Mouse (Mus musculus): Measurements from ENCODE around the gene Otogl.
A peak's percentile ranks its signal among the peaks of the same experiment; 100 is the strongest.
"Not testable (repeated sequence)": the region's sequence is repeated elsewhere in the genome, so short reads cannot be mapped to it uniquely, and the experiment has no call there.

The Otogl gene

DNA sequence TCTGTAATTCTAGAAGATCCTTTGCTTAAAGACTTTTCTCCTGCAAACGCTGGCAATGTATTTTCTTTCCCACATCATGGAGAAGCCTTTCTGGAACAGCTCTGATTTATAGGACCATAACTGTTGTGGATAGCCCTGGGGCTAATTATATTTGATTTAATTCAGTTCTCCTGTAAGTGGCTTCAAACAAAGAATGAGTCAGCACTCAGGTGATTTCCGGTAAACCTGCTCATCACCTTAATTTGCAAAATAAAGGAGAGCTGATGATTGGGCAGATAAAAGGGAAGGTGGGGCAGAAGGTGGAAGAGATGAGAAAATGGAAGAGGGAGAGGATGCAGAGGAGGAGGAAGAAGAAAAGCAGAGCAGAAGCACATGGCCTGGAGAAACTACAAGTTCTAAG is 107.6 kb downstream of the Otogl start:
- DNase-seq, result not testable (repeated sequence)

DNA sequence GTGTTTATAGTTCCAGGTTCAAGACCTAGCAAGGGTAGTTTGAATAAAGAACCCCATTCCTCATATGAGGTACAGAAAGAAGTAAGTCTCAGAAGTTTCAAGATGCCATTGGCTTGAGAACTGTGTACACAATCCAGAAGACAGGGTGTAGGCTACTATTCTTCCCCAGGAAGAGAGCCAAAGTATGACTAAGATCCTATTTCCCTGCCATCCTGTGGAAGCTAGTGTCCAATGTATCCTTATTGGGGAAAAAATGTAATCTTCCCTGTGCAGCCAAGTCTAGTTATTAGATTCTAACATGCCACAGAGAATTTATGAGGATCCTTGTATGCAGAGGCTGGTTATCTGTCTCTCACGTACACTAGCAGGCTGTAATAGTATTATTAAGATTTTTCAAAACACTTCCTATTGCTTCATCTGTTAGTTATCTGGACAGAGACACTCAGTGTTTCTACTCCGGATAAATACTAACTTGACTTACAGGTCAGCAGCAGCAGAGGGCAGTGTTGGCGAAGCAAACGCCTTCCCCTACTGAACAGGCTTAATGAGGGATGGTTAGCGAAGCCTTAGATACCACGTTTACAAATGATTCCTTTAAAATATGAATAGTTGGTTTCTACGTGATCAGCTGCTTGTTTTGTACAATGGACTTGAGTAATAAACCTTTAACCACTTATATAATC is 112.1 kb downstream of the Otogl start:
- peak; percentile 59 for DNase-seq

DNA sequence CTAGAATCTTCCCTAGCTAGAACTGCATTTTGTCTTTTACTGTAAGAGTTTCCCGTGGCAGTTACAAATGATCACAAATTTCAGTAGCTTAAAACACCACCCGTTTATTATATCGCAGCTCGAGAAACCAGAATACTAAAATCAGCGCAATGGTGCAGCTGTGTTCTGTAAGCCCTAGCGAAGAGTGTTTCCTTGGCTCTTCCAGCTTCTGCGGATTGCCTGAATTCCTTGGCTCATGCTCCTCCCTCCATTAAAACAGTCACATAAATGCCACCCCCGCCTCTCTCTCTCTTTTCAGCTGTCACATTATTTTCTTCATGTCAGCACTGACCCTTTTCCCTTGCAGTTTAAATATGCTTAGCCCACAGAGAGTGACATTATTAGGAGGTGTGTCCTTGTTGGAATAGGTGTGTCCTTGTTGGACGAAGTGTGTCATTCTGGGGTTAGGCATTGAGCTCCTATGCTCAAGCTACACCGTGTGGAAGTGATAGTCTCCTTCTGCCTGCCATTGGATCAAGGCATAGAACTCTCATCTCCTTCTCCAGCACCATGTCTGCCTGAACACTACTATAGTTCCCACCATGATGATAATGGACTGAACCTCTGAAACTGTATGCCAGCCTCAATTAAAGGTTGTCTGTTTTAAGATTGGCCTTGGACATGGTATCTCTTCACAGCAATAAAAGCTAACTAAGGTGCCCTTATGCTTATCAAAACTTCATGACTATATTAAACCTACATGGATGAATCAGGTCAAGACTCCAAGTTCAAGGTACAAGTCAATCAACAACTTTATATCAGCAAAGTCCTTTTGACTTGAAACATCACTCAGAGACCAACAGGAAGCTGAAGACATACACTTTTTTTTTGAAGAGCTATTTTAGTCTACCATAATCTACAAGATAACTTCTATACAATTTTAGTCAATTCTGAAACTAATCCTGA is 116.8 kb downstream of the Otogl start:
- DNase-seq, result no peak

DNA sequence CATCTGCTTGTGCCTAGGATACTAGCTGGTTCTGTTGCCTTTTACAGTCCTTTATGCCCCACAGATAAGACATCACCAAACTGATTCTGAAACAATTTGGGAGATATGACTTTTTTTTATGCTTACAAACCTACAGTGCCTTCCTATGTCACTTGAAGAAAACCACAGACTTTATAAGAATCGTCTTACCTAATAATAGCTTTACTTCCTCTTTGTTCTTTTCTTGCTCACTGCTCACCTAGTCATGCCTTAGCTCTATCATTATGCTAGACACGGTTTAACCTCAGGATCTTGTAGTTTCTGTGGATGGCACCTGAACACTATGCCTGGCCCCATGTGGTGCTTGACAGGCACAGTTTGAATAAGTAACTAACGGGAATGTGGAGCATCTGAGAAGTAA is 119.4 kb downstream of the Otogl start:
- no peak for DNase-seq

DNA sequence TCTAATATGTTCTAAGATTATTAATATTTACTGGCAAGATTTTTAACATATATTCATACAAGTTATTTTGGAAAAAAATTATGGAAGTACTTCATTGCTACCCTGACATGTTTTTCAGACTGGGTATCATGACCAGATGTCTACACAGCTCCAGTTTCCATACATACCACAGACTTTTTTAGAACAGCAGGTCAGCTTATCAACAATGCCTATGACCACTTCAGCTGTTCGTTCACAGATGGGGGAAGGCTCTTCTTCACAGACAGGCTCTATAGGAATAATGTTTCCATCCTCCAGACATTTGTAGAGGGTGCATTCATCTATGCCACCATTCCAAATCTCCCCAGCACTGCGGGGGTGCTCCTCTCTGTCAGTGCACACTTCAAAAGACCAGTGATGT is 132.4 kb downstream of the Otogl start:
- DNase-seq, result no peak

DNA sequence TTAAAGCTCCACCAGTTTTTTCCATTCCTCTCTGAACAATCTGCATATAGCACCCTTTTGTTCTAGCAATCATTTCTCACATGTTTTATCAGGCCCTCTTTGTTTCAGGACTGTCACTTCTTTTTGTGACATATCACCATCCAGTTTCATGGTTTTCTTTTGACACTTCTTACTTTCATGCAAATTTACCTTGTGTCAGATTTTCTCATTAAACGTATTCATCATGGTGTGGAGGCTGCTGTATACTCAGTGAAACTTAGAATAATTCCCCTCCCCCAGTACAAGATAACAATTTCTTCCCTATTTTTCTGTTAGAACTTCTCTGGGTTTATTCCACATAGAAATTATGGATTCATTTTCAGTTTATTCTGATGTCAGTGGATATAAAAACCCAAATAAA is 152.3 kb downstream of the Otogl start:
- no peak for DNase-seq

DNA sequence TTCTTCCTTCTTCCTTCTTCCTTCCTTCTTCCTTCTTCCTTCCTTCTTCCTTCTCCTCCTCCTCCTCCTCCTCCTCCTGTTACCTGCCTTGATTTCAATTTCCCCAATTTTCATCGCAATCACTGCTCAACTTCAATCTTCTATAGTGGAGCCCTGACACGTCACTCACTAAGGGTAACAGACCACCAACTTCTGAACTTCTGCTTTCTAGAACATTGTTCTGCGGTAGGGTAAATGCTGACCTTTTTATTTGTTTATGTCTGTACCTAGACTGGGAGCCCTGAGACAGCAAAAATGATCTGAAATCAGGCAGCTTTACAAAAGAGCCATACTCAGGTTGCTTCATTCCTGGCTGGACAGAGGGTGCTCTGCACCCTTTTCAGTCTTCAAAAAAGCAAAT is 158.5 kb downstream of the Otogl start:
- DNase-seq, result no peak

DNA sequence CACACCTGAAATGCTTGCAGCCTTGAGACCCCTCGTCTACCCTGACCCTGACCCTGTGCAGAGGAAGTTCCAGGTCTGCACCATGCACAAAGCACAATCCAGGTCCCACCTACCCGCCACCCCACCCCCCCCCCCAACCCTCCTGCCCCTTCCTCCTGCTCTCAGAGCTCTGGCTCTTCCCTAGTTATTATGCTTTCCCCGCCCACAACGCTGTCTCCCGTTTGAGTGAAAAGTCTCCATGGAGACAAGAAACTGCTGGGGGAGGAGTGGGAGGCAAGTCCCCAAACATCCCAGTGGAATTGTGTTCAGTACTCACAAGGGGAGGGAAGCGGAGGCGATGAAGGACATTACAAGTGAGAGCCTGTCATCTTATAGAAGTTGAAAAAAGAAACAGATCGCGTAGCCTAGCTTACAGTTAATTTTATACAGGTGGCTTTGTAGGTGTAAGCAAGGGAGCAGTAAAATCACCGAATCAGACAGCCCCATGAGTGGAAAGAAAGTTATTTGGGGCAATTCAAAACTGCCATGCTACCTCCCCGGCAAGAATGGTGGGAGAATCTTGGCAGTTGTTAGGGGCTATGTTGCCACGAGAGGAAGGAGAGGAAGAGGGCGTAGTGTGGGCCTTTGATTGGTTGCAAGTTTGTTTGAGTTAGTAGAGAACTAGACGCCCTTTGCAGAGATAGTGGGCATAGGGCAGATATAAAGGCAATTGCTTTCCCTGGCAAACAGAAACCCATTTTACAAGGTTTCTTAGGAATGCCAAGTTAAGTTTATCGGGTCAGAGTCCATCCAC is 159.4 kb downstream of the Otogl start:
- peak; percentile 4 for DNase-seq

DNA sequence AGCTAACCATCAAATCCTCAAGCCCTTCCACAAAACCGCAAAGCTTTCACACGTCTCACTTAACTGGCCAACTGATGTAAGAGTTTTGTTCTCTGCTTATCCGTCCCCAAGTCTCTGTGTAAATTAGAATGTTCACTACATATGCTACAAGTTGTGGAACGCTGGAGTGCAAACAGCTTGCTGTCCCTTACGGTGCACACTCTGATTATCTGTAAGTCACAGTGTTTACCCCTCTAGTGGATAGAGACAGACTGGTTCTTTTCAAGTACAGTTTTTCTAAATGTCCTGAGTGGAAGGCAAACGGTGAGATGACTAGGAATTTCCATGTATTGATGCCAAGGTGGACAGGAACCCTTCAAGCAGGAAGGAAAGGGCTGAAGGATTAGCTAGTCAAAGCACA is 160.0 kb downstream of the Otogl start:
- DNase-seq, result no peak

DNA sequence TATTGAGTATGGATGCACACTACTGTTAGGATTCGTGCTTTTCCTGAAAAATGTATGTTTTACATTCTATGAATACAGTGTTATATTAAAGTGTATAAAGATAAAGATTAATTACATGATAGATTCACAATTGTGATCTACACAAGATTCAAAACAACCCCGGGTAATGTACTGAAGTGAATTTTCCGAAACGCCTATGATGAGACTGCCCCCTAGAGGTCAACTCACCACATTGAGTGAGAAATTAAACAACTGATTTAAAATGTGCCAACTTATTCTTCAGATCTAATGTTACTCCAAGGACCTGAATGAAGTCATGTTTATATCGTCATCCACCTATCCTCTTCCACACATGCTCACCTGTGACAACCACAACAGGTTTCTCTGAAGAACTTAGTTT is 164.4 kb downstream of the Otogl start:
- DNase-seq, result peak; percentile 10

DNA sequence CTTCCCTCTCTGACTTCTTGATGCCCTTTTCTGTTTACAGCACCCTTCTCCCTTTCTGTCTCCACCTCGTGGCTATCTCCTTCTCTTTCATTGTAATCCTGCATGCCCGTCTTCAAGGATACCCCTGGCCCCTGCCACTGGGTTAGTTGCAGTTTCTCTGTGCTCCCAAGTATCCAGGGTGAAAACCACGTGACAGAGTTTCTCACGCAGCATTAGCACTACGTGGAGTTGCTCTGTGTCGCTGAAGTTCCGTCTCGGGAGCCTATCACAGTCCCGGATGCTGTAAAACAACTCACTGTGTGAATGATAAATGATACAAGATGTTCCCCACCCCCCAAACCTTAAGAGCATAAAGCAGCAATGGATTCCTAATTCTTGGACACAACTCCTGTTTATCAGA is 165.2 kb downstream of the Otogl start:
- DNase-seq, result no peak

DNA sequence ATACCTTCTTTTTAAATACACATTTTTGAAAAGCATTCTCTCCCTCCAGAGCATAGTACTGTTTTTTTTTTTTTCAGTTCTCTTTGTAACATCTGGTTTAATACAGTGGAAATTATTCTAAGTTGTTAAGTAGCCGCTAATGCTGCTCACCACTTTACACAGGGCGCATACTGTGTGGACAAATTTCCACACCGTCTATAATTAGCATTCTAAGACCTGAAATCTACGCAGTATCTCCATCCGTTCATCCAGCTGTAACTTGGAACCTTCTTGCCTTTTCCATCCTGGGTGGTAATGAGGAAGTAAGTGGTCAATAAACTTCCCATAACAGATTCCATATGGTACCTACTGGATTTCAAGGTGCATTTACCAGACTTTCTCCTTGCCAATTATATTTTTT is 172.1 kb downstream of the Otogl start:
- no peak for DNase-seq

DNA sequence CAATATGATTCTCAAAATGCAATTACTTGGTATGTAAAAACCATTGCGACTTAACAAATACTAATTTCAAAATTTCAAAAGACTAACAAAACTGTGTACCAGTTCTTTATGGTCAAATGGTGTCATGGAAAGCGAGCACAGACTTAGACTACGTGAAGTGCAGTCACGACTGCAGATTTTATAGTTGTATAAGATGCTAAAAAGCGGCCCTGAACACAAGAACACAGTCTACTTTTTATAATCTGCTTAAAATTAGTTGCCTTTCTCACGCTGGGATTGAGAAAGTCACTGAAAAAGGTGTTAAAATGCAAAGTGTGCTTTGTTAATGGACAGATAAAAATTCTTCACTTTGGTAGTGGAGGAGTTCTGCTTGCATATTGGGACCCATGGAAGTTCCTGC is 174.2 kb downstream of the Otogl start:
- no peak for DNase-seq

DNA sequence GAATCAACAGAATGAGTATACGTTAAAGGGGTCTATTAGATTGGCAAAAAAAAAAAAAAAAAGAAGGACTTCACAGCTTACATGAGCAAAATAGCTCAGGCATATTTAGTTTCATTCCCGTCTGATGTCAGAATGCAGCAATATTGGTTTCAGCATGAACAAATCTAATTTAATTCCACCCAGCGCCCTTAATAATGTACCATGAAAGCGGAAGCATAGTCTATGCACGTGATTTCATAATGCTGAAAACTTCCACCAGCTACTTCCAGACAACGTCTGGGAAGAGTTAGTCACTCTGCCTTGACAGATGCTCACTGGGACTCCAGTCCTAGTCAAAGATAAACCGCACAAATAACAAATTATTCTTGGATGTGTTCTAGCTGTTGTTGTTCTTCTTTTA is 176.5 kb downstream of the Otogl start:
- DNase-seq, result no peak

DNA sequence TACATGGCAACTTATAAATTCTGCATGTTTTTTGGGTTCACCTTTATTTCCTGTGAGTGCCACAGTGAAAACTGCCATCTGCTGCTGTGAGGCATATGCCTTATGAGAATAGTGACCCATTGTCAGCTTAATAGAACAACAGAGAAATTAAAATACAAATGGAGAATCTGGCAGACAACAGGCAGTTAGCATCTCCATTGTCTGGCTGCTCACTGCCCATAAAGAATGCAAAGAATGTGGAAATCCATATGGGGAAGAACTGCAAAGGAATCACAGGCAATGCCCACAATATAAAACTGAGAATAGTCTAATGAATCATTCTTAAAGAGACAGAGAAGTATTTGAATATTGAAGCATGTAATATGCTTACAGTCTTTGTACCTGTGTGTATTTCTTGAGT is 177.6 kb downstream of the Otogl start:
- DNase-seq, result no peak

DNA sequence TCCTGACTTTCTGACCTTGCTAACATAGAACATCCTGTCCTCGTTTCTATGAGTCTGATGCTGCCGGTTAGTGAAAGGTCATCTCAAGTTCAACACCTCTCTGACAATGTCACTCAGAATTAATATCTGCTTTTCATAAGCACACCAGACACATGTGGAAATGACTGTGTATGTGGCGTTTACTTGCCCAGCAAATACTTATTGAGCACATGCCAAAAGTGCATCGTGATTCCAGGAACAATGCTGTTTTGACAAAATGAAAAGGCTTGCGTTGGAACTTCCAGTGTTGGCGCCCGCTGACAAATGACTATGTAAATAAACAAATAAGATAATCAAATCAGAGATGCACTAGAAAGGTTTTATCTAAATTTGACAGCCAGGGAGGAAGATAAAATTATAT is 186.3 kb downstream of the Otogl start:
- DNase-seq, result no peak

DNA sequence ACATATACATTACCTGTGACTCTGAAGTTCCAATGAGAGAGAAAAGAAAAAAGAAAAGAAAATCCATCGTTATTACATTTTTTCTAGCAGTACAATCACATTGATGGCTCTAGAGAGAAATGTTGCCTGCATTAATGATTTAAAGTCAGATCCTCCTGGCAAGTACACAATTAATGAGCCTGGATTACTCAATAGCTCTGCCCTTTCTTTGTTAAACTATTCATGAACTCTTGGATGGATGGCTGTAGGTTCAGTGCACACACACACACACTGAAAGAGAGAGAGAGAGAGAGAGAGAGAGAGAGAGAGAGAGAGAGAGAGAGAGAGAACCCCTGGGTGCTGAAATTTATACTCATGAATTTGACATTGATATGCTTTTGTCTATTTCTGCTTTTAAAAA is 192.1 kb downstream of the Otogl start, which contains the start of gene Ptprq:
TSS of gene Ptprq (minus strand) at position 246 of the 400 bp plus-strand sequence.
- DNase-seq, result no peak
